Mouse (Mus musculus) midbrain, embryonic 12.5 days (tissue): ENCODE data around the gene Spef1. TPM values are rescaled to one million over a fixed set of nuclear protein-coding genes. Genes with fewer than 3 reads are reported as not detected.
A peak's percentile ranks its signal among the peaks of the same experiment; 100 is the strongest.

Source experiments
- ATAC-seq: fragments of 200-750 bp; cut with Nextera tagmentation; 2 replicates; pipeline ENCODE4 v1.8.0; 2017; ENCODE audit warnings: low read depth, moderate TSS enrichment, moderate library complexity; ENCODE audit not compliant: low FRiP score
- H3K27ac ChIP-seq: fragments of 300-500 bp; sonication (generic); replicated peaks from 2 replicates; pipeline ENCODE4 v1.5.1; 2016; ENCODE audit warnings: mild to moderate bottlenecking
- H3K27me3 ChIP-seq: fragments of 300-500 bp; sonication (generic); 2 replicates; pipeline ENCODE4 v1.6.1; 2016; ENCODE audit warnings: mild to moderate bottlenecking
- H3K36me3 ChIP-seq: fragments of 300-500 bp; sonication (generic); 2 replicates; pipeline ENCODE4 v1.6.1; 2016
- H3K4me1 ChIP-seq: fragments of 300-500 bp; sonication (generic); 2 replicates; pipeline ENCODE4 v1.6.1; 2016
- H3K4me2 ChIP-seq: fragments of 300-500 bp; sonication (generic); replicated peaks from 2 replicates; pipeline ENCODE4 v1.6.1; 2016; ENCODE audit warnings: mild to moderate bottlenecking, moderate library complexity
- H3K4me3 ChIP-seq: fragments of 300-500 bp; sonication (generic); 2 replicates; pipeline ENCODE4 v1.5.1; 2016; ENCODE audit warnings: mild to moderate bottlenecking
- H3K9ac ChIP-seq: fragments of 300-500 bp; sonication (generic); replicated peaks from 2 replicates; pipeline ENCODE4 v1.6.1; 2016; ENCODE audit warnings: mild to moderate bottlenecking, moderate library complexity
- H3K9me3 ChIP-seq: fragments of 300-500 bp; sonication (generic); 2 replicates; pipeline ENCODE4 v1.6.1; 2016; ENCODE audit warnings: mild to moderate bottlenecking
- WGBS: fragments of 180-500 bp; shearing (Covaris S2); methylation state at CpG from one replicate; pipeline ENCODE4 v1.1.7; 2016; 5-methylcytosine and 5-hydroxymethylcytosine counted together
- polyA plus RNA-seq: library from polyadenylated mRNA; unstranded; fragments of >200 nt; fragmentation: Nextera tagmentation; extraction: Ambion mirVana; gene quantifications from 2 replicates; pipeline ENCODE4 v1.2.1, GENCODE M21; 2016

Spef1 gene
- polyA plus RNA-seq, 1 experiment from 2014 or later, result 9.0 TPM

DNA sequence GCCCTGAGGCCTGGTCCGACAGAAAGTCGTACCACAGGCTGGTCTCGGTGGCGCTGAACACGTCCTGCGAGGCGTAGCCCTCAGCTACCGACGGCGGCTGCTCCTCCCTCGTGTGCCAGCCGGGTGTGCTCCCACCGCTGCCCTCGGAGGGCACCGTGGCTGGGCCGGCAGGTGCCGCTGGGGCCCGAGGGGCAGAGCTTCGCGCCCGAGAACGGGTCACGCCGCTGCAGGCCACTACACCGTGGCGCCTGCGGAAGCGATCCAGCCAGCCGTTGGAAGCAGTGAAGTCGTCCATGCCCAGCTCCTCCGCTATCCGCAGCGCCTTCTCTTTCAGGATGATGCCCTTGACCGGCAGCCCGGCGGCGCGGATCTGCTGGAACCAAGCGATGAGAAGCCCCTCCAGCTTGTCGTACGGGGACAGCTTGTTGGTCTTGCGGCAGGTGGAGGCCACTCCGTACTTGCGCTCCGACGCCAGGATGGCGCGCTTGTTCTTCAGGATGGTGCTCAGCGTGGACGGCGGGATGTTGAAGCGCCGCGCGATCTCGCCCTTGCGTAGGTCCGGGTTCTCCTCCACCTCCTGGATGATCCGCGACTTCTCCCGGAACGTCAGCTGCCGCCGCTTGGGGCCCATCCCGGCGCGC, 7.7 kb downstream of the Spef1 start:
- WGBS, result under 1% methylated on average over 66 of the region's 67 CpGs
- H3K36me3 ChIP-seq, result peaks cover 18% of the 10 kb centered on the region
- H3K4me1 ChIP-seq, result peaks cover 40% of the 10 kb centered on the region

DNA sequence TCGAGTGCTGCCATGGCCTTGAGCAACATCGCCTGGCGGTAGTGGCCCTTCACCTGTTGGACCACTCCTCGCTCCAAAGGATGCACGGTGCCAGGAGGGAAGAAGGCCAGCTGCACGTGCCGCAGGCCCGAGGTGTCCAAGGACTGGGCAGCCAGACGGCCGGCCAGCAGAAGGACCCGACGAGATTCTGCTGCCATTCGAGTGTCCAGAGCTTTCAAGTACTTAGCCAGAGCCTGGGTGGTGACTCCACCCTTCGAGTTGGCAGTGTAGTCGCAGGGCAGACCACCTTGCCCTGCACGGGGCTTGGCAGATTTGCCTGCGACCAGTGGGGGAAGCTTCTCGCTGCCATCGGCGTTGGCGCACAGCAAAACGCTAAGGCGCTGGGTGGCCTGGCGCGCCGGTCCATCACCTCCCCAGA, 8.2 kb downstream of the Spef1 start:
- H3K9ac ChIP-seq, result peak overlapping the region; percentile 91
- peak; percentile 1; the same call in 1 of the 2 replicates for ATAC-seq
- peak overlapping the region; percentile 82 for H3K4me3 ChIP-seq
- H3K9me3 ChIP-seq, result no peaks in the 10 kb centered on the region
- H3K27me3 ChIP-seq, result peaks cover 2% of the 10 kb centered on the region; the same call in 1 of the 2 replicates
- peak overlapping the region; percentile 96 for H3K4me2 ChIP-seq
- peak overlapping the region; percentile 88 for H3K27ac ChIP-seq
- H3K36me3 ChIP-seq, result peaks cover 18% of the 10 kb centered on the region
- 27% methylated on average over 26 of the region's 26 CpGs for WGBS
- peaks cover 45% of the 10 kb centered on the region for H3K4me1 ChIP-seq

More for the DNA sequence above, 7.7 kb downstream of the Spef1 start:
- peak overlapping the region; percentile 91 for H3K9ac ChIP-seq
- peak overlapping the region; percentile 96 for H3K4me2 ChIP-seq
- no peaks in the 10 kb centered on the region for H3K9me3 ChIP-seq
- peak overlapping the region; percentile 82 for H3K4me3 ChIP-seq
- no peaks in the 10 kb centered on the region for H3K27me3 ChIP-seq
- peak overlapping the region; percentile 88 for H3K27ac ChIP-seq
- ATAC-seq, result peak; percentile 50

DNA sequence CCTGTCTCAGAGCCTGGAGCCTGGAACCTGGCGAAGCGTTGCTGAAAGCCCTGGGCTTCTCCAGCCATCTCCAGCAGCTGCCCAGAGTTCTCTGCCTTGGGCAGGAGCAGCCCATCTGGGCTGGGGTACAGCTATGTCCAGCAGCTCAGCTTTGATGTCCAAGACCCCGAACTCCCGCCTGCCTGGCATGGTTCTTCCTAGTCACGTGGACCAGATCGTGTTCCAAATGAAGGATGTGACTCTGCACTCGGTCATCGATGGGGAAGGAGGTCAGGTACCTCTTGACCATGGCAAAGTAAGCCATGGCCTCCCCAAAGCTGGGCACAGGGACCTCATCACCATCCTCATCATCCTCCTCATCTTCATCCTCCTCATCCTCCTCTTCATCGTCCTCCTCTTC, 9.2 kb downstream of the Spef1 start:
- no peaks in the 10 kb centered on the region for H3K9me3 ChIP-seq
- peak overlapping the region; percentile 82 for H3K4me3 ChIP-seq
- H3K4me2 ChIP-seq, result peak overlapping the region; percentile 96
- peaks cover 11% of the 10 kb centered on the region for H3K27me3 ChIP-seq
- H3K4me1 ChIP-seq, result peaks cover 49% of the 10 kb centered on the region
- H3K9ac ChIP-seq, result peak overlapping the region; percentile 91
- H3K36me3 ChIP-seq, result peaks cover 18% of the 10 kb centered on the region
- ATAC-seq, result no peak
- H3K27ac ChIP-seq, result peak overlapping the region; percentile 30; the same call in 1 of the 2 replicates
- WGBS, result 87% methylated on average over 9 of the region's 9 CpGs

DNA sequence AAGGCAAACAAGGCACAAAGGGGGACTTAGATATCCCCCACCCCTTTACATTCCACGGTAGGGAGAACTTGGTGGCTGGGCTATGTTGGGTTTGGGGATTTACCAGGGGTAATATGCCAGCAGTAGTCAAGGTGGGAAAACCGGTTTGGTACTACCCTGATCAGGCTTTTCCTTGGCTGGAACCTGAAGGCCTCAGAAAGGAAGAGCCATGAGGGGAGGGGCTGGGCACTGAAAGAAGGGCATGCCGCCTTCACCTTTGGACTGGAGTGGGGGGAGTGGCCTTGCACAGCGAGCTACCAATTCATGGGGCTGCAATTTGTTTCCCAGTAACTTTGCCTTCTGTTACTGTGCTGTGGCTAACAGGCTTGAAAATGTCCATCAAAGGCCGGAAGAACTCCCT, 10.6 kb downstream of the Spef1 start:
- peak overlapping the region; percentile 96 for H3K4me2 ChIP-seq
- no peaks in the 10 kb centered on the region for H3K9me3 ChIP-seq
- 71% methylated on average over 5 of the region's 5 CpGs for WGBS
- H3K4me3 ChIP-seq, result 0 out of 2 replicates have a peak overlapping the region, but pooled peaks have one; percentile 82
- peaks cover 18% of the 10 kb centered on the region for H3K36me3 ChIP-seq
- peak overlapping the region; percentile 24; the same call in 1 of the 2 replicates for H3K9ac ChIP-seq
- peaks cover 25% of the 10 kb centered on the region for H3K27me3 ChIP-seq
- peaks cover 53% of the 10 kb centered on the region for H3K4me1 ChIP-seq
- H3K27ac ChIP-seq, result 0 out of 2 replicates have a peak overlapping the region, but pooled peaks have one; percentile 2
- ATAC-seq, result no peak

DNA sequence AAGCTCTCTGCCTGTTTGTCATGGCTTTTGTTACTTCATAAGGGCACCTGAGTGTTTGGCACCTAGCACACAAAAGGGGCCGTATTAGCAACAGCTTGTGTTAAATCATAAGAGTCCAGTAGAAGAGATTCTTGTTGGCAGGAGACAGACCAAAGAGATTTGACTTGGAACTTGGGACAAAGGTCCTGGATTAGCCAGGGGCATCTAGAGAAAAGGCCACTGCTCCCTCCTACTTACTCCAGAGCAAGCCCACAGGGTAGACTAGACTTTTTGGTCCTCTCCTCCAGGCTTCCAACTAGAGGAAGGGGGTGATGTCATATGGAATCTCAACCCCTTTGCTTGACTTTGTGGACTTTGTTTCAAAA, 11.2 kb downstream of the Spef1 start:
- peaks cover 18% of the 10 kb centered on the region for H3K36me3 ChIP-seq
- H3K4me1 ChIP-seq, result peaks cover 59% of the 10 kb centered on the region
- no peak for ATAC-seq
- H3K27me3 ChIP-seq, result peaks cover 31% of the 10 kb centered on the region
- no peaks in the 10 kb centered on the region for H3K9me3 ChIP-seq
- H3K27ac ChIP-seq, result no peak overlapping the region
- no peak overlapping the region; the same call in 1 of the 2 replicates for H3K4me2 ChIP-seq
- H3K9ac ChIP-seq, result no peak overlapping the region
- 97% methylated on average over 1 of the region's 1 CpGs for WGBS
- no peak overlapping the region for H3K4me3 ChIP-seq

- 76% methylated on average over 3 of the region's 3 CpGs for WGBS
- no peak overlapping the region for H3K9ac ChIP-seq
- ATAC-seq, result no peak
- no peak overlapping the region for H3K4me3 ChIP-seq
- H3K36me3 ChIP-seq, result peaks cover 18% of the 10 kb centered on the region
- H3K27ac ChIP-seq, result 0 out of 2 replicates have a peak overlapping the region, but pooled peaks have one; percentile 30
- H3K27me3 ChIP-seq, result peaks cover 36% of the 10 kb centered on the region
- peaks cover 59% of the 10 kb centered on the region for H3K4me1 ChIP-seq
- no peaks in the 10 kb centered on the region for H3K9me3 ChIP-seq
- no peak overlapping the region; the same call in 1 of the 2 replicates for H3K4me2 ChIP-seq
Measured at GRCm38 (mm10) chr2:131175286-131175944, 11.7 kb downstream of the Spef1 start.

DNA sequence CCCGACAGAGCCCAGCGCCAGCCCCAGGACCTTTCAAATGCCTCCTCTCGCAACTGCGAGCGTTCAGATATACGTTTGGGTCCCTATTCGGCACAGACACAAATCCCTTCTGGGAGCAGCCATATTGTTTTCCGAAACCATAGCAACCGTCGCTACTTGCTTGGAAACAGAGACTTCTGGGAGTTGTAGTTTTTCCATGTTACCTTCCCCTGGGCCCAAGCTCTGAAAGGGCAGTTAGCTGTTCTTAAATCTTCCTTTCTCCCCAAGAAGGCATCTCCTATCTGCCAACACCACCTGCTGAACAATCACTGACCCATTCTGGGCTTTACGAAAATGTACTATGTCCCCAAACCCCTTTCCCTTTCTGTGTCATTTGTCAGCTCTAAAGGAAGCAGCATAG, 12.4 kb downstream of the Spef1 start:
- Histone ChIP-seq H3K4me2 (peak overlapping the region; percentile 73), H3K27ac (0 out of 2 replicates have a peak overlapping the region, but pooled peaks have one; percentile 30), H3K4me3 (peak overlapping the region; percentile 41), H3K27me3 (peaks cover 38% of the 10 kb centered on the region), H3K4me1 (peaks cover 59% of the 10 kb centered on the region), H3K9me3 (no peaks in the 10 kb centered on the region), H3K9ac (peak overlapping the region; percentile 32; the same call in 1 of the 2 replicates), H3K36me3 (peaks cover 18% of the 10 kb centered on the region)
- 6% methylated on average over 11 of the region's 11 CpGs for WGBS
- peak; percentile 57 for ATAC-seq

- 47% methylated on average over 9 of the region's 9 CpGs for WGBS
- Histone ChIP-seq H3K36me3 (peaks cover 12% of the 10 kb centered on the region; the same call in 1 of the 2 replicates), H3K27ac (no peak overlapping the region), H3K27me3 (peaks cover 38% of the 10 kb centered on the region), H3K4me3 (no peak overlapping the region), H3K9me3 (no peaks in the 10 kb centered on the region), H3K4me1 (peaks cover 39% of the 10 kb centered on the region), H3K9ac (no peak overlapping the region), H3K4me2 (no peak overlapping the region)
- no peak for ATAC-seq
Measured at GRCm38 (mm10) chr2:131172322-131172721, 14.8 kb downstream of the Spef1 start.

DNA sequence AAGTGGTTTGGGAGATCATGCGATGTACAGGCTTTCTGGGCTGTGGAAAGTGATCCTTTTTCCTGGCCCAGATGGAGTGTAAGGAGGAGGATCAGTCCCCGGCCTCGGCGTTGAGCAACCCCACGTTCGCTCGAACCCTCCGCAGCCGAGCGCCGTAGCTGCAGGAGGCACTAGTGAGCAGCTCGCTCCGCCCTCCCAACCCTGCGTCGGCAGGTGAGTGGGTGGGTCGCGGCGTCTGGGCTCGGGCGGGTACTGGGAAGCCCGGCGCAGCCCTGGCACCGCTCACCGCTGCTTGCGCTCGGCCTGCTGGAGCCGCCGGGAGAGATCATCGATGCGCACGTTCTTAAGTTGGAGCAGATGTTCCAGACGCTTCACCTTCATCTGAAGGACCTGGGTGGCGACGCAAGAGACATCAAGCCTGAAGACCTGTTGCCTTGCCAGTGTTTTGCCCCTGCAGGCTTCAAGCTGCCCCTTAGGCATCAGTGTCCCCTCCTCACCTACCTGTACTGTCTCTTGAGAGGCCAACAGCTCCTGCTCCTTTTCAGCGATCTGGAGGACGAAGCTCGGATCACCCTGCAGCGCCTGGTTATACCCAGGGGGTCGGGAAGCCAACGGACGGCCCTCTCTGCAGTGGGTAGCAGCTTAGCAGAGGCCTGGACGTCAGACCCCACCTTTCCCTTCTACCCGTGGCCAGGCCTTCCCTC, 15.5 kb downstream of the Spef1 start:
- WGBS, result 4% methylated on average over 43 of the region's 43 CpGs
- Histone ChIP-seq H3K9me3 (no peaks in the 10 kb centered on the region), H3K27ac (no peak overlapping the region), H3K4me1 (peaks cover 31% of the 10 kb centered on the region), H3K9ac (0 out of 2 replicates have a peak overlapping the region, but pooled peaks have one; percentile 25), H3K4me3 (peak overlapping the region; percentile 20), H3K4me2 (peak overlapping the region; percentile 36), H3K27me3 (peaks cover 38% of the 10 kb centered on the region), H3K36me3 (0 out of 2 replicates have a peak, but pooled peaks cover 9% of the 10 kb centered on the region)
- ATAC-seq, result no peak

GRCm38 (mm10) chr2:131170936-131171335, 16.1 kb downstream of the Spef1 start:
- ATAC-seq, result no peak
- 0 out of 2 replicates have a peak, but pooled peaks cover 3% of the 10 kb centered on the region for H3K36me3 ChIP-seq
- H3K4me3 ChIP-seq, result peak overlapping the region; percentile 20; the same call in 1 of the 2 replicates
- H3K4me2 ChIP-seq, result no peak overlapping the region
- no peaks in the 10 kb centered on the region for H3K9me3 ChIP-seq
- no peak overlapping the region for H3K9ac ChIP-seq
- H3K27ac ChIP-seq, result no peak overlapping the region
- peaks cover 25% of the 10 kb centered on the region for H3K4me1 ChIP-seq
- 15% methylated on average over 9 of the region's 9 CpGs for WGBS
- peaks cover 38% of the 10 kb centered on the region for H3K27me3 ChIP-seq

DNA sequence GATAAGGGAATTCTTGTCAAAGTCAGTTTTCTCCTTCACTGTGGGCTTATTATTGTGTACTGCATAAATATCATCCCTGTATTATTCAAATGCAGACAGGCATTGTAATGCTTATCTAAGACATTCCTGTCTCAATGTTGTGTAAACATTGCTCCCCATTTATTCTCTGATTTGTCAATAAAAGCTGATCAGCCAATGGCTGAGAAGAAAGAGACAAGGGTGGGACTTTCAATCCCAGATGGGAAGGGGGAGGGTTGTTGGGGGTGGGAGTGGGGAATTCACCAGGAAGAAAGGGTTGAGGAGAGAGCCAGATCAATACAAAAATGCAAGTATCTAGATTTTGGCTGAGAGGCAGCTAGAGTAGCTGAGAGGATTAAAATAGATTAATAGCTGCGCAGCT, 18.2 kb downstream of the Spef1 start:
- 52% methylated on average over 1 of the region's 1 CpGs for WGBS
- Histone ChIP-seq H3K27ac (no peak overlapping the region), H3K4me2 (no peak overlapping the region), H3K9me3 (no peaks in the 10 kb centered on the region), H3K4me3 (no peak overlapping the region), H3K27me3 (peaks cover 36% of the 10 kb centered on the region), H3K36me3 (no peaks in the 10 kb centered on the region), H3K4me1 (peaks cover 14% of the 10 kb centered on the region), H3K9ac (no peak overlapping the region)
- ATAC-seq, result no peak
